Mouse (Mus musculus) MN1 (cell line): ENCODE measurements around the gene Rbm17.
A peak's percentile ranks its signal among the peaks of the same experiment; 100 is the strongest.

Experiments
- DNase-seq: peaks from one replicate; pipeline ENCODE4 v3.0.0-alpha.2; 2016; ENCODE audit warnings: low spot score

The Rbm17 gene

GRCm38 (mm10) chr2:11596690-11597089 is 7.3 kb downstream of the Rbm17 start:
- DNase-seq: peak; percentile 35

GRCm38 (mm10) chr2:11587996-11588395 is 16.0 kb downstream of the Rbm17 start:
- DNase-seq: no peak

DNA sequence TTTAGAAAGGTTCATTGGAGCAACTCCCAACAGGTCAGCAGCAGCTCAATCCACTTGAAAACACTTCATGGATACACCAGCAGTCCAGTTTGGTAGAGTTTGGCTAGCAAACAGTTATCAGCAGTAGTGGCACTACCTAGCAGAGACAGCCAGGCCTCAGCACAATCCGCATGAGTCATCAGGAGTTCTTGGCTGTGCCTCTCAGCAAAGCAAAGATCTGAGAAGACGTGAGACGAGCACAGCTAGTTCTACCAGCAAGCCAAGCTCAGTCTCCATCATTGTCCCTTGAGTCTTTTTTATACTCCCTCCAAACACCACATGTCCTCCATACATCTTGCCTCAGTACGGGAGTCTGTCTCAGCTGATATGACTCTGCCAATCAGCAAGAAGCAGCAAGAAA is 24.6 kb downstream of the Rbm17 start:
- no peak for DNase-seq

GRCm38 (mm10) chr2:11578187-11578586 is 25.8 kb downstream of the Rbm17 start:
- DNase-seq: no peak

- DNase-seq: no peak
Measured at GRCm38 (mm10) chr2:11573684-11574083, 30.3 kb downstream of the Rbm17 start.

GRCm38 (mm10) chr2:11571004-11571535 is 32.9 kb downstream of the Rbm17 start:
- no peak for DNase-seq

- DNase-seq: no peak
Measured at GRCm38 (mm10) chr2:11568471-11568870, 35.5 kb downstream of the Rbm17 start.

DNA sequence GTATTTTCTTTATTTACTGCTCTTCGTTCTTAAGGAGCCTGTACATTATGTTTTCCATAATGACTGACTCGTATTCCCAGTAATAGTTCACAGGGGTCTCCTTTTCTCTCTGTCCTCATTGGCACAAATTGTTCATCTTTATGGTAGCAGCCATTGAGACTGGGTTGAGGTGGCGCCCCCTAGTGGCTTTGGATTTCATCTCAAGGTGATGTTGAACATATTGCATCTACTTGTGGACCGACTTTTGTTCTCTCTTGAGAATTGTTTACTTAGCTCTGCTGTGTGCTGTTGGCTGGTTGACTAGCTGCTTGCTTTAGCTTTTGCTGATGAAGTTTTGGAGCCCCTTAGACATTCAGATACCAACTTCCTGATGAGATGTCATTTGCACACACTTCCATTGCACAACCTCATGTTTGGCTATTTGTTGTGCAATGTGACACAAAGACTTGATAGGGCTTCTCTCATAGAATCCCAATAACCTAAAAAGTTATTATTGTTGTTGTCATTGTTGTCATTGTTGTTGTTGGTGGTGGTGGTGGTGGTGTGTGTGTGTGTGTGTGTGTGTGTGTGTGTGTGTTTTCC is 36.1 kb downstream of the Rbm17 start:
- DNase-seq: no peak

DNA sequence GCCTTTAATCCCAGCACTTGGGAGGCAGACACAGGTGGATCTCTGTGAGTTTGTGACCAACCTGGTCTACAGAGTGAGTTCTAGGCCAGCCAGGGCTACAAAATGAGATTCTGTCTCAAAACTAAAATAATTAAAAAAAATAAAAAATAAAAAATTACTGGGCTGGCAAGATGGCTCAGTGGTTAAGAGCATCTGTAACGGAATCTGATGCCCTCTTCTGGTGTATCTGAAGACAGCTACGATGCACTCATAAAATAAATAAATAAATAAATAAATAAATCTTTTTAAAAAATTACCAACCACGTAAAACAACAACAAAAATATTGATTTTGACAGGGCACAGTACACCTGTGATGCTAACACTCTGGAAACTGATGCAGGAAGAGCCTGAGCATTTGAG is 37.1 kb downstream of the Rbm17 start:
- no peak for DNase-seq

DNA sequence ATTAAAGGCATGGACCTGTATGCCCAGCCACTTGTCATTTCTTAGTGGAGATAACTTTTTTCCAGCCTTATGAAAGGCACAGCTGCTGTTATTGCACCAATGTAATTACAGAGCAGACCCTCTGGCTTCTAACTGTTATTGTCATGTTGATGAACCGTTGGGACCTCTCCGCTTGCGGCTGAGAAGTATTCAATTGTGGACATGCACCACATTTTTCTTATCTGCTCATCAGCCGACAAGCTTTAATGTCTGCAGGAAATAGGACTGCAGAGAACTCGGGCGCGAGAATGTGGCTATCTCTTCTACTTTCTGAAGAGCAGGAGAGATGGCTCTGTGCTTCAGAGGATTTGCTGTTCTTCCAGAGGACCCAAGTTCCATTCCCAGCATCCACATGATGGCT is 37.7 kb downstream of the Rbm17 start:
- no peak for DNase-seq

GRCm38 (mm10) chr2:11564768-11565167 is 39.2 kb downstream of the Rbm17 start:
- DNase-seq: no peak

DNA sequence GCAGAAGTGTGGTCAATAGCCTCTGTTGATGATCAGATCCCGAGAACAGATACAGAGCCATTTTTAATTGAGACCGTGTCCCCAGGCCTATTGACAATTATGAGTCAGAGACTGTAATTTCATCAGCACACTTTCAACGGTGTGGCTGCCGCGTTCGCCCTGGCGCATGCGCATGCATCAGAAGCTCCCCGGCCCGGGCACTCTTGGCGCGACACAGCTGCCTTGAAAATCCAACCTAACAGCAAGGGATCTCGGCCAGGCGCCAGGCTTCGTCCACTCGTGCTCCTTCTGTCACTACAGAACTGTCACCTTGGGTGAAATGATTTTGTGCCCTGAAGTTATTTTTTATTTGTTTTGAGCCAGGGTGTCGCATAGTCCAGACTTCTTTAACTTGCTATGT is 40.7 kb downstream of the Rbm17 start:
- DNase-seq: peak; percentile 81

- no peak for DNase-seq
Measured at GRCm38 (mm10) chr2:11558654-11559053, 45.3 kb downstream of the Rbm17 start.

- no peak for DNase-seq
Measured at GRCm38 (mm10) chr2:11557244-11557643, 46.7 kb downstream of the Rbm17 start.

GRCm38 (mm10) chr2:11555316-11555715 is 48.6 kb downstream of the Rbm17 start:
- no peak for DNase-seq

GRCm38 (mm10) chr2:11553471-11554400 is 50.2 kb downstream of the Rbm17 start, which contains the start of gene Pfkfb3:
Pfkfb3 (minus strand) TSS chr2:11554077.
- DNase-seq: peak; percentile 79

DNA sequence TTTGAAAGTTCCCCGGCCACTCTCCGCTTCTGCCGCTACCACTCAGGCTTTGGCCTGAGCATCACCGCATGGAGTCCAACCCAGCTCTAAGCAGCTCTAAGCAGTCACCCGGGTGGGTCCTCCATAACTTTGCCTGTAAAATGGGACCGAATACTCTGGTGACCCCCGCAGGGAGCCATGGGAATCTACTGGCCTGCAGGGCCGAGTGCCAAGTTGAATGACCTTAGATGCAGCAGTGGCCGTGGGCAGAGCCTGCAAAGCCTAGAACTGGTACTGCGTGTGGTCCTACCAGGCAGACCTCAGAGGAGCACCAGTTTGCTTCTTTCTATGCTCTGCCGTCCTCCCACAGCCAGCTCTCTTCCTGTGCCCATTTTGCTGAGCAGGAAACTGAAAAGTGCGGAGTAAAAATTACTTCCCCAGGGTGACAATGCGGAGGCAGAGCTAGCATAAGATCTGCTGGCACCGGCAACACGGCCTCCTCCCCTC is 50.9 kb downstream of the Rbm17 start:
- DNase-seq: peak; percentile 41

DNA sequence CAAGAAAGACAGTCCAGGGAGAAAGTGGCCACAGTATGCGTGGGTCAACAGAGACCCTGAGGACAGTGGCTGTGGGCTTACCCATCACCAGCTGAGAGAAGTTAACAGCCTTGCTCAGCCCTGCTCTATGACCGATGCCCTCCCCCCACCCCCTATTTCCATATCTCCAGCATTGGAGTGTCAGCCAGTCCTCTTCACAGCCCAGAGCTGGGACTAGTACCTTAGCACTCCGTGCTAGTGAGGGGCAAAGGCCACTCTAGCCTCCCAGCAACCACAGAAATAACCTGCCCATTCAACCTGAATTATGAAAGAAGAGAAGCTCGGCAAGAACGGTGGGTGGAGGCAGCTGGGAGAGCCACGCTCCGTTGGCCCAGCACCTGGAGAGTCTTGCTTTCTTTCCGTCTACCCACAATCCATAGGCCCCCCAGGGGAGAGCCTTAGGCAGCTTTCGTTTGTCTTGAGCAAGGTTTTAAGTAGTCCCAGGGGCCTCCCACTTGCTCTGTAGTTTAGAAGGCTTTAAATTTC is 51.6 kb downstream of the Rbm17 start:
- DNase-seq: peak; percentile 12

DNA sequence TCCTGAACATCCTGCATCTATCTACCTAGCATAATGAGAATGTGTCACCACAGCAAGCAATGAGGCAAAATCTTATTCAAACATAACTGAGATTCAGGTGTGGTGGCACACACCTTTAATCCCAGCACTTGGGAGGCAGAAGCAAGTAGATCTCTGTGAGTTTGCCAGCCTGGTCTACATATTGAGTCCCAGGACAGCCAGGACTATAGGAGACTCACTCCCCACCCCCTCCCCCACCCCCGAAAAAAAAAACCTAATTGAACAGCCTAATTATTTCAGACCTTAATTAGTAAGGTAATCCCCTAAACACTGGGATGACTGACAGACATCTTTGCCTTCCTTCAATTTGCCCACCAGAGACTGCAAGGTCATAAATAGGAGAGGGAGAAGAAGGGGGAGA is 52.2 kb downstream of the Rbm17 start:
- DNase-seq: no peak

- no peak for DNase-seq
Measured at GRCm38 (mm10) chr2:11548508-11548907, 55.4 kb downstream of the Rbm17 start.

GRCm38 (mm10) chr2:11547609-11548008 is 56.3 kb downstream of the Rbm17 start:
- DNase-seq: no peak

DNA sequence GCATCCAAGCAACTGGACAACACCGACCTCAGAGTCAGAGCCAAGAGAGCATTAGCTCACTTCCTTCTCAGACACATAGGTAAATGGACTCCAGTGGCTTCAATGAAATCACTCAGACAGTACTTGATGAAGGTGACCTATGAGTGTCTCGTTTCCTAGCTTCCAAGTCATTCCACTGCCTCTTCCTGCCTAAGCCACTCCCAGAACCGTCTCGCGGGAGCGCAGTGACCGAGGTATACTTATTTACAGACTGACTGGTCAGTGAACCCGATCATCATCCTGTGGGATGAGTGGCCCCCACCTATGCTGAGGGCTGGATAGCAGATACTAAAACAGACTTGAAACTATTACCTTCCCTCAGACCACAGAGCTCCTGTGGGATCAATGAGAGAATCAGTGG is 57.9 kb downstream of the Rbm17 start:
- DNase-seq: no peak

GRCm38 (mm10) chr2:11545380-11545779 is 58.6 kb downstream of the Rbm17 start:
- no peak for DNase-seq
